Comparison of ENCODE assay signal across 11 mouse cellular contexts in the genomic region with DNA sequence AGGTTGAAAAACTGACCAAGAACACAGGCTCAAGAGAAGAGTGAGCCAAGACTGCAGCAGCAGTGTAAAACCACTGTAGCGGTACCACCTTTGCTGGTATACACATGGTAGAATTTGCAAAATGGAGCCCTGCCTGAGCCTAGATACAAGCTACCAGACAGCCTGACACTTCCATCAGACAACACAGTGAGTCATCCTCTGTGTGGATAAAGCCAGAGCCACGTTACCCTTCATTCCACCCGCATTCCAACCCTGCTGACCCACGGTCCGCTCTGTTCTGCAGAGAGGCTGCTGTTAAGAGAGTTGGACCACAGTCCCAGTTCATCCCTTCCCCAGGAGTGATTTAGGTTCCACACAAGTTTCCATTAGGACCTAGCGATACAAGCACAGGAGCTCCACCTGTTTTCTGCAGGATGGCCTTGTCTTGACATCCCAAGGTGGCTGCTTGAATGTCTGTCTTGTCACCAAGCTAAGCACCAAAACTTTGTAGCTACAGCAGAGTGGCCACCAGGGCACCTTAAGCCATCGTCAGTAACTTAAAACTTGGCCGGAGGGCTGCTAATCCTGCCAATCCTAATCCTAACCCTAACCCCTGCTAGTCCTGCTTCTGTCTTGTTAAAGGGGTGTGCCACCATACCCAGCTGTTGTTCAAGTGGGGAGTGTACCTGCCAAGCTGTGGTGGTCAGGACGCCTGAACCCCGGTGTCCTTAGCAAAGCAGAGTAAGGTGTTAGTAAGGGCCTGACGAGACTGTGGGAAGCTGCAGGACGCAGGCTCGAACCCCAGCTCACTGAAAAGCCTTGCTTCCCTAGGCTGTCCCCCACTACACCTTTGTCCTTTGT. TPM values are rescaled to one million over a fixed set of nuclear protein-coding genes. Genes with fewer than 3 reads are reported as not detected.
A peak's percentile ranks its signal among the peaks of the same experiment; 100 is the strongest.
DNase-seq lines count a peak whose midpoint lies in the region; ATAC-seq and TF ChIP-seq lines count a peak whose summit lies in the region.
"Had no signal": no experiment of that assay in that cellular context is flagged by ENCODE, and none has a peak within 500 bp of the region (broad histone marks: within the 10 kb centered on the region; RNA-seq: fewer than 3 reads in every experiment).

No protein-coding gene starts in this region.

- peaks cover 5% of the 10 kb centered on the region for H3K27me3 ChIP-seq in embryonic facial prominence, embryonic 11.5 days (ENCODE audit: control insufficient read depth, insufficient read depth, low read length)
- H3K27me3 ChIP-seq in embryonic facial prominence, embryonic 10.5 days (replicated peaks; ENCODE audit: low read depth, poor library complexity, severe bottlenecking): peaks cover 15% of the 10 kb centered on the region
- H3K27me3 ChIP-seq in kidney, postnatal 0 days (ENCODE audit: insufficient read depth, low read length): peaks cover 2% of the 10 kb centered on the region; the same call in 1 of the 2 replicates
- no peaks in the 10 kb centered on the region for H3K27me3 ChIP-seq in kidney, adult 2 months (replicated peaks; ENCODE audit: control insufficient read depth, insufficient read depth, low read length)
- H3K27me3 ChIP-seq in Patski: no peaks in the 10 kb centered on the region
- H3K27me3 ChIP-seq: CH12.LX had no signal

- in situ Hi-C loops in Patski (cut with MboI; ENCODE audit: low pct_unique_long_range_greater_than_20kb): no loop called here

- 84% methylated on average over 13 of the region's 13 CpGs for WGBS in embryonic facial prominence, embryonic 11.5 days
- 88% methylated on average over 13 of the region's 13 CpGs for WGBS in embryonic facial prominence, embryonic 10.5 days
- WGBS in kidney, postnatal 0 days: 74% methylated on average over 13 of the region's 13 CpGs
- 74% methylated on average over 13 of the region's 13 CpGs for WGBS in kidney, adult 2 months

- no peak for DNase-seq in embryonic facial prominence, embryonic 11.5 days (ENCODE audit: low spot score)
- DNase-seq in embryonic facial prominence, embryonic 10.5 days (ENCODE audit: low spot score): no peak
- DNase-seq in kidney, postnatal 0 days (ENCODE audit: low spot score): no peak
- no peak for DNase-seq in kidney, adult 2 months
- DNase-seq in 3T3-L1 (ENCODE audit: low read depth, low spot score): peak; percentile 79
- DNase-seq in Patski (ENCODE audit: low read depth, low spot score): peak; percentile 73
- no peak for DNase-seq in T-cell, adult 2 months (ENCODE audit: low spot score)
- no peak for DNase-seq in ovary, postnatal 14 days (ENCODE audit: low spot score)
- DNase-seq: cerebellum, adult 18-20 months; right cerebral cortex, postnatal 25 days had no signal

- 0 out of 2 replicates have a peak, but pooled peaks cover 2% of the 10 kb centered on the region for H3K4me1 ChIP-seq in embryonic facial prominence, embryonic 11.5 days (ENCODE audit: control insufficient read depth, insufficient read depth, low read length)
- H3K4me1 ChIP-seq in embryonic facial prominence, embryonic 10.5 days: peaks cover 39% of the 10 kb centered on the region
- H3K4me1 ChIP-seq in kidney, postnatal 0 days (replicated peaks; ENCODE audit: insufficient read depth, low read length): peaks cover 17% of the 10 kb centered on the region
- peaks cover 8% of the 10 kb centered on the region for H3K4me1 ChIP-seq in kidney, adult 2 months (ENCODE audit: control insufficient read depth, insufficient read depth, low read length)

- TF ChIP-seq POLR2A in kidney, adult 2 months (IDR thresholded peaks at IDR 0.05; ENCODE audit: low read depth, low read length): no peak

- H3K9ac ChIP-seq in embryonic facial prominence, embryonic 11.5 days (replicated peaks; ENCODE audit: low read length): no peak overlapping the region
- no peak overlapping the region for H3K9ac ChIP-seq in kidney, postnatal 0 days (ENCODE audit: low read depth, low read length)

- POLR2A ChIA-PET in Patski (lab: Charles Lee): interaction anchor here (0.6 to 1.4 kb wide), 3 partner anchors 28 to 175 kb away, joined by 3 to 4 read pairs (median 4); no protein-coding TSS in a partner anchor

- H3K36me3 ChIP-seq in embryonic facial prominence, embryonic 11.5 days (replicated peaks; ENCODE audit: control insufficient read depth, insufficient read depth, low read depth, low read length): no peaks in the 10 kb centered on the region
- peaks cover 54% of the 10 kb centered on the region for H3K36me3 ChIP-seq in embryonic facial prominence, embryonic 10.5 days (replicated peaks)
- H3K36me3 ChIP-seq in kidney, postnatal 0 days (ENCODE audit: insufficient read depth, low read length): 0 out of 2 replicates have a peak, but pooled peaks cover 1% of the 10 kb centered on the region
- no peaks in the 10 kb centered on the region for H3K36me3 ChIP-seq in kidney, adult 2 months (ENCODE audit: control insufficient read depth, insufficient read depth, low read length)

- no peak overlapping the region for H3K4me2 ChIP-seq in embryonic facial prominence, embryonic 11.5 days (ENCODE audit: low read depth, low read length)
- H3K4me2 ChIP-seq in kidney, postnatal 0 days (ENCODE audit: low read length): no peak overlapping the region

- 0 out of 2 replicates have a peak overlapping the region, but pooled peaks have one; percentile 3 for H3K27ac ChIP-seq in embryonic facial prominence, embryonic 11.5 days (replicated peaks; ENCODE audit: low read depth, low read length)
- H3K27ac ChIP-seq in embryonic facial prominence, embryonic 10.5 days (replicated peaks): no peak overlapping the region
- 0 out of 2 replicates have a peak overlapping the region, but pooled peaks have one; percentile 31 for H3K27ac ChIP-seq in kidney, postnatal 0 days
- no peak overlapping the region for H3K27ac ChIP-seq in kidney, adult 2 months (ENCODE audit: insufficient read depth, low read depth, low read length)

- H3K4me3 ChIP-seq in embryonic facial prominence, embryonic 11.5 days (ENCODE audit: low read depth, low read length): no peak overlapping the region
- no peak overlapping the region for H3K4me3 ChIP-seq in embryonic facial prominence, embryonic 10.5 days
- no peak overlapping the region for H3K4me3 ChIP-seq in kidney, postnatal 0 days (replicated peaks; ENCODE audit: low read depth, low read length)
- no peak overlapping the region for H3K4me3 ChIP-seq in kidney, adult 2 months (ENCODE audit: insufficient read depth, low read depth, low read length)

- no peaks in the 10 kb centered on the region for H3K9me3 ChIP-seq in embryonic facial prominence, embryonic 11.5 days (replicated peaks; ENCODE audit: control insufficient read depth, low read length)
- H3K9me3 ChIP-seq in embryonic facial prominence, embryonic 10.5 days: no peaks in the 10 kb centered on the region
- no peaks in the 10 kb centered on the region for H3K9me3 ChIP-seq in kidney, postnatal 0 days (replicated peaks; ENCODE audit: low read length)

- ATAC-seq in embryonic facial prominence, embryonic 11.5 days (replicated peaks; ENCODE audit: insufficient number of reproducible peaks, low FRiP score, low TSS enrichment, low read depth): no peak
- ATAC-seq in kidney, postnatal 0 days (replicated peaks; ENCODE audit: low FRiP score, low read depth): no peak
- peak; percentile 73 for ATAC-seq in Patski

- CTCF ChIA-PET in Patski (lab: Charles Lee): interaction anchor here (0.9 to 5.6 kb wide), 3 partner anchors 11 to 32 kb away, joined by 3 to 49 read pairs (median 4); a partner anchor contains a TSS

- TF ChIP-seq CTCF in kidney, postnatal 0 days (IDR thresholded peaks at IDR 0.05; ENCODE audit: low read depth): no peak
- no peak for TF ChIP-seq CTCF in kidney, adult 2 months (conservative IDR thresholded peaks at IDR 0.05; ENCODE audit: insufficient read depth, insufficient read length, low read depth, low read length)
- no peak for TF ChIP-seq CTCF in Patski (IDR thresholded peaks at IDR 0.05)

RNA-seq across cellular contexts. Expression of a gene that starts 6.9 kb away (rescaled TPM):
- polyA plus RNA-seq in embryonic facial prominence, embryonic 11.5 days (2014; fragmentation: Nextera tagmentation; extraction: Ambion mirVana): 450 and 485 TPM in 2 replicates
- 479 and 683 TPM in 2 replicates for polyA plus RNA-seq in embryonic facial prominence, embryonic 10.5 days (2016; fragmentation: Nextera tagmentation; extraction: Ambion mirVana)
- polyA plus RNA-seq in kidney, postnatal 0 days (2015; fragmentation: Nextera tagmentation; extraction: Ambion mirVana): 135 and 148 TPM in 2 replicates
- polyA plus RNA-seq in kidney, adult 2 months (2012; rRNA removed): 280 and 340 TPM in 2 replicates
- polyA plus RNA-seq in Patski (2021): 69.4 TPM

RNA-seq across cellular contexts. Expression of a gene that starts 12.6 kb away (rescaled TPM):
- polyA plus RNA-seq in embryonic facial prominence, embryonic 11.5 days (2014; fragmentation: Nextera tagmentation; extraction: Ambion mirVana): 3.8 and 5.4 TPM in 2 replicates
- 17.7 and 19.6 TPM in 2 replicates for polyA plus RNA-seq in embryonic facial prominence, embryonic 10.5 days (2016; fragmentation: Nextera tagmentation; extraction: Ambion mirVana)
- 6.3 and 6.8 TPM in 2 replicates for polyA plus RNA-seq in kidney, postnatal 0 days (2015; fragmentation: Nextera tagmentation; extraction: Ambion mirVana)
- 12.4 and 16.9 TPM in 2 replicates for polyA plus RNA-seq in kidney, adult 2 months (2012; rRNA removed)
- 12.9 TPM for polyA plus RNA-seq in Patski (2021)

RNA-seq across cellular contexts. Expression of a gene that starts 47.8 kb away (rescaled TPM):
- 56.8 and 59.8 TPM in 2 replicates for polyA plus RNA-seq in embryonic facial prominence, embryonic 11.5 days (2014; fragmentation: Nextera tagmentation; extraction: Ambion mirVana)
- 50.2 and 58.0 TPM in 2 replicates for polyA plus RNA-seq in embryonic facial prominence, embryonic 10.5 days (2016; fragmentation: Nextera tagmentation; extraction: Ambion mirVana)
- 45.7 and 48.9 TPM in 2 replicates for polyA plus RNA-seq in kidney, postnatal 0 days (2015; fragmentation: Nextera tagmentation; extraction: Ambion mirVana)
- polyA plus RNA-seq in kidney, adult 2 months (2012; rRNA removed): 11.3 and 14.6 TPM in 2 replicates
- polyA plus RNA-seq in Patski (2021): 40.1 TPM

RNA-seq across cellular contexts. Expression of a gene that starts 47.8 kb away (rescaled TPM):
- polyA plus RNA-seq in embryonic facial prominence, embryonic 11.5 days (2014; fragmentation: Nextera tagmentation; extraction: Ambion mirVana): 55.2 and 57.7 TPM in 2 replicates
- polyA plus RNA-seq in embryonic facial prominence, embryonic 10.5 days (2016; fragmentation: Nextera tagmentation; extraction: Ambion mirVana): 56.2 and 56.4 TPM in 2 replicates
- 57.8 and 61.4 TPM in 2 replicates for polyA plus RNA-seq in kidney, postnatal 0 days (2015; fragmentation: Nextera tagmentation; extraction: Ambion mirVana)
- polyA plus RNA-seq in kidney, adult 2 months (2012; rRNA removed): 63.8 and 68.4 TPM in 2 replicates
- polyA plus RNA-seq in Patski (2021): 36.7 TPM

Comparison
In these comparisons a context has a peak if more than half of its experiments do, and no peak if none do; other contexts are left out.
1. H3K27ac ChIP-seq: peak in embryonic facial prominence, embryonic 11.5 days (single experiment) and kidney, postnatal 0 days (single experiment); none in embryonic facial prominence, embryonic 10.5 days (single experiment) and kidney, adult 2 months (single experiment).
2. DNase-seq: peak in 3T3-L1 (single experiment) and Patski (single experiment); none in embryonic facial prominence, embryonic 11.5 days (single experiment), embryonic facial prominence, embryonic 10.5 days (single experiment), kidney, postnatal 0 days (single experiment), kidney, adult 2 months (single experiment), T-cell, adult 2 months (single experiment) and ovary, postnatal 14 days (single experiment).